Mouse (Mus musculus) lung, postnatal 10 days (tissue): Measurements from ENCODE around the gene Jchain.

ENCODE experiments used
- DNase-seq: peaks from one replicate; pipeline ENCODE4 v3.0.0; 2021

Jchain gene

DNA sequence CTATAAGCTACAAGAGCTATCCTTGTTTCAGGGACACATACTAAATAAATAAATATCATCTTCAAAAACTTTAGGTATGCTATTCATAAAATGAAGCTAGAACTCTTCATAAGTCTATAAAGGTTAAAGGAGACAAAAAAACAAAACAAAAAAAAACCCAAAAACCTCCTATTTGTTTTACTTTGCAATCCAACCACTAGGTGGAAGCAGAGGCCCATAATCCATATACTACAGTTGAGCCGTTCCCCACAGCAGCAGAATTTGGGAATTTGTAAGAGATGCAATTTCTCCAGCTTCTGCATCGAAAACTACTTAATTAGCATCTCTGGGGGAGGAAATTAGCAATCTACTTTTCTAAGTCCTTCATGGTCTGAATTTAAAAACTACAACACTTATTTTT is 8.5 kb downstream of the Jchain start:
- peak; percentile 49 for DNase-seq

- DNase-seq, result no peak
These were observed 18.7 kb downstream of the Jchain start for GRCm38 (mm10) chr5:88508990-88509389.

GRCm38 (mm10) chr5:88508555-88508954 is 19.1 kb downstream of the Jchain start:
- no peak for DNase-seq

DNA sequence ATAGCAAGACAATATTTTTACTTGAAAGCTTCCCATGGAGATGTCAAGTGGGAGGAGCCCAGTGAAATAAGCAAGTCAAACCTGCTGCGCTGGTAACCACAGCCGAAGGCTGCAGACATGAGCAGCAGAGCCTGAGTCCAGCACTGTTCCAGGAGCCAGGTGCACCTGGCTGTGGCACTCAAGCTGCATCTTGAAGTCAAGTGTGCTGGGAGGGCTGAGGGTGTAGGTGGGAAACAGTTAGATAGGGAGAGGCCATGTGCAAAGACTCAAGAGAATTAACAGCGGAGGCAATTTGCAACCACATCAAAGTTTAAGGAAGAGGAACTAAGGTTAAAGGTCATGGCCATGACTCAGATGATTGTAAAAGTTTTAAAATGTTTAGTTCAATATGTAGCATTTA is 27.9 kb downstream of the Jchain start:
- no peak for DNase-seq

- DNase-seq, result no peak
These were observed 36.6 kb downstream of the Jchain start for GRCm38 (mm10) chr5:88491111-88491510.

DNA sequence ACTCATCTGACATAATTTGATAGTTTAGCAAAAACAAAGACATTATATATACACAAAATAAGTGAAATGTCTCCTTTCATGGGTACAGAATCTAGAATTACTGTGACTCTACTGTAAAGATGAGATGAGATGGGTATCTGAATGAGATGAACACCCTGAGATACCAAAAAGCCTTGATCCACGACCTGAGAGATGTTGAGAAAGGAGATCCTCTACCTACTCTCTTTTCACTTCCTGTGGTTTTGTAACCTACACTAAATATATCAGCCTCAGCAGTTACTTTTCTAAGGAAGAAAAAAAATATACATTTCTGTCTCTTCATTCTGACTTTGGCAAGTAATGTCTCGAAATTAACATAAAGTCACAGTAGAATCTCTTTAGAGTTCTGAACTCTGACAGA is 38.7 kb downstream of the Jchain start:
- no peak for DNase-seq

GRCm38 (mm10) chr5:88487675-88488074 is 40.0 kb downstream of the Jchain start, which contains the start of gene Enam:
Gene Enam (plus strand): TSS chr5:88487975.
- DNase-seq, result no peak
